Mouse (Mus musculus) thymus, adult 2 months (tissue): ENCODE results near the gene Alpl. TPM values are rescaled to one million over a fixed set of nuclear protein-coding genes. Genes with fewer than 3 reads are reported as not detected.

ENCODE experiments used
- DNase-seq: peaks from one replicate; pipeline ENCODE4 v3.0.0; 2021
- H3K27ac ChIP-seq: fragments of 200-500 bp; 2 replicates; pipeline ENCODE4 v1.5.1; 2012; ENCODE audit warnings: low read length, control low read depth; ENCODE audit not compliant: control insufficient read depth, insufficient read depth
- H3K27me3 ChIP-seq: fragments of 200-500 bp; 2 replicates; pipeline ENCODE4 v1.6.1; 2012; ENCODE audit warnings: mild to moderate bottlenecking, low read length, moderate library complexity, mixed read lengths; ENCODE audit not compliant: control insufficient read depth, insufficient read depth
- H3K36me3 ChIP-seq: fragments of 200-500 bp; 2 replicates; pipeline ENCODE4 v1.6.1; 2012; ENCODE audit warnings: mild to moderate bottlenecking, low read length, moderate library complexity; ENCODE audit not compliant: control insufficient read depth, insufficient read depth
- H3K4me1 ChIP-seq: fragments of 200-500 bp; replicated peaks from 2 replicates; pipeline ENCODE4 v1.6.1; 2012; ENCODE audit warnings: low read length; ENCODE audit not compliant: control insufficient read depth, insufficient read depth
- H3K4me3 ChIP-seq: fragments of 200-500 bp; 2 replicates; pipeline ENCODE4 v1.5.1; 2012; ENCODE audit warnings: mild to moderate bottlenecking, low read length, control low read depth, moderate library complexity; ENCODE audit not compliant: control insufficient read depth, insufficient read depth
- CTCF ChIP-seq: fragments of 200-500 bp; IDR thresholded peaks from 2 replicates; pipeline ENCODE4 v1.5.1; 2012; ENCODE audit warnings: mild to moderate bottlenecking, control low read depth, low read length, moderate library complexity, borderline replicate concordance; ENCODE audit not compliant: control insufficient read depth, poor library complexity, insufficient read depth; ENCODE audit errors: extremely low read depth
- POLR2A ChIP-seq: fragments of 200-500 bp; IDR thresholded peaks from 2 replicates; pipeline ENCODE4 v1.6.1; 2012; ENCODE audit warnings: mild to moderate bottlenecking, low read length, control low read depth, moderate library complexity; ENCODE audit not compliant: control insufficient read depth, poor library complexity, insufficient read depth; ENCODE audit errors: extremely low read depth
- WGBS: fragments of 180-500 bp; shearing (Covaris S2); methylation state at CpG from one replicate; pipeline ENCODE4 v1.1.7; 2018; 5-methylcytosine and 5-hydroxymethylcytosine counted together
- polyA plus RNA-seq: library from polyadenylated mRNA; depleted of rRNA; stranded (reverse); fragments of >200 nt; gene quantifications from 2 replicates; pipeline ENCODE4 v1.2.3, GENCODE M21; 2012

Alpl gene
- polyA plus RNA-seq, 1 experiment: 5.1 TPM

GRCm38 (mm10) chr4:137762886-137763285 is 33.3 kb downstream of the Alpl start:
- H3K36me3 ChIP-seq: no peaks in the 10 kb centered on the region
- H3K4me3 ChIP-seq: no peak overlapping the region
- H3K27me3 ChIP-seq: no peaks in the 10 kb centered on the region
- H3K27ac ChIP-seq: no peak overlapping the region
- H3K4me1 ChIP-seq: peaks cover 7% of the 10 kb centered on the region
- peak; percentile 10 for DNase-seq
- TF ChIP-seq CTCF (no peak), POLR2A (no peak)
- 21% methylated on average over 9 of the region's 9 CpGs for WGBS

DNA sequence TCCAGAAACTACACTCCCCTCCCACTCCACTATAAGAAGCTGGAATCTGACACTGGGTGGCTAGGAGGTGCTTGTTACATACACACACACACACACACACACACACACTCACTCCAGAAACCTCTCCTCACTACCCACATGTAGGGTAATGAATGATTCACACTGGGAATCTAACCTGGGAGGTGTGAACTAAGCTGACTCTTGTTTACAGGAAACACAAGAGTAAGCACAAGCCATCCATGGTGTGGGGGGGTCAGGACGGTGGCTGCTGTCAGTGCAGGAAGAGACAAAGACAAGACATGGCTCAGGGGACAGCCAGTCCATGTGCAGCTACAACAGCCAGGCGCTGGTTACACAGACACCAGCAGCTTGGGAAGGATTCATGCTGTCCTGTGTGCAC is 41.7 kb downstream of the Alpl start:
- 87% methylated on average over 2 of the region's 2 CpGs for WGBS
- Histone ChIP-seq H3K4me3 (no peak overlapping the region), H3K4me1 (no peaks in the 10 kb centered on the region), H3K27me3 (no peaks in the 10 kb centered on the region), H3K36me3 (no peaks in the 10 kb centered on the region), H3K27ac (no peak overlapping the region)
- TF ChIP-seq CTCF (no peak), POLR2A (no peak)
- no peak for DNase-seq

DNA sequence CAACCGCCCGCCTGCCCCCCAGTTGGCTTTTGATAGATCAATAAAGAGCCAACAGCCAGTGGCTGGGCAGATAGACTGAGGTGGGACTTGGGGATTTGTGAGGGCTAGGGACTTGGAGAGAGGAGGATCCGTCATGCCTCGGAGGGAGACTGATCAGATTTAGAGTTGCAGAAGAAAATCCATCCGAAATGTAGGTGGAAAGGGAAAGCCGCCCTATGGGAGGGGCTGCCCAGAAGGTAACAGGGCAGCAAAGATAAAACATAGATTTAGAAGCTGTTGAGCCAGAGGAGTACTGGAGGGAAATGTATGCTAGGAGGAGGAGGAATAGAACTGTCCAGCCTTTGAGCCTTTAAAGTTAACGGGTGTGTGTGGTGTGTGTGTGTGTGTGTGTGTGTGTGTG is 43.0 kb downstream of the Alpl start:
- no peaks in the 10 kb centered on the region for H3K36me3 ChIP-seq
- WGBS: 89% methylated on average over 7 of the region's 7 CpGs
- no peak overlapping the region for H3K4me3 ChIP-seq
- no peaks in the 10 kb centered on the region for H3K27me3 ChIP-seq
- TF ChIP-seq CTCF: no peak
- no peak for TF ChIP-seq POLR2A
- DNase-seq: no peak
- H3K4me1 ChIP-seq: no peaks in the 10 kb centered on the region
- no peak overlapping the region for H3K27ac ChIP-seq

- Histone ChIP-seq H3K4me3 (no peak overlapping the region), H3K27me3 (no peaks in the 10 kb centered on the region), H3K36me3 (no peaks in the 10 kb centered on the region), H3K4me1 (no peaks in the 10 kb centered on the region), H3K27ac (no peak overlapping the region)
- 83% methylated on average over 15 of the region's 15 CpGs for WGBS
- no peak for DNase-seq
- TF ChIP-seq CTCF: no peak
- no peak for TF ChIP-seq POLR2A
Observed at GRCm38 (mm10) chr4:137752471-137752870, 43.7 kb downstream of the Alpl start.

- no peak overlapping the region for H3K4me3 ChIP-seq
- H3K36me3 ChIP-seq: no peaks in the 10 kb centered on the region
- TF ChIP-seq CTCF: no peak
- TF ChIP-seq POLR2A: no peak
- DNase-seq: no peak
- 82% methylated on average over 9 of the region's 9 CpGs for WGBS
- H3K4me1 ChIP-seq: no peaks in the 10 kb centered on the region
- no peaks in the 10 kb centered on the region for H3K27me3 ChIP-seq
- no peak overlapping the region for H3K27ac ChIP-seq
Observed at GRCm38 (mm10) chr4:137751717-137752116, 44.5 kb downstream of the Alpl start.

- TF ChIP-seq POLR2A: no peak
- TF ChIP-seq CTCF: no peak
- H3K36me3 ChIP-seq: no peaks in the 10 kb centered on the region
- no peaks in the 10 kb centered on the region for H3K4me1 ChIP-seq
- no peaks in the 10 kb centered on the region for H3K27me3 ChIP-seq
- no peak overlapping the region for H3K27ac ChIP-seq
- WGBS: 54% methylated on average over 8 of the region's 8 CpGs
- H3K4me3 ChIP-seq: no peak overlapping the region
- no peak for DNase-seq
Observed at GRCm38 (mm10) chr4:137751310-137751709, 44.9 kb downstream of the Alpl start.

- Histone ChIP-seq H3K4me3 (no peak overlapping the region), H3K27me3 (no peaks in the 10 kb centered on the region), H3K4me1 (no peaks in the 10 kb centered on the region), H3K36me3 (no peaks in the 10 kb centered on the region), H3K27ac (no peak overlapping the region)
- DNase-seq: no peak
- WGBS: 61% methylated on average over 9 of the region's 9 CpGs
- TF ChIP-seq POLR2A (no peak), CTCF (no peak)
Observed at GRCm38 (mm10) chr4:137750121-137750520, 46.1 kb downstream of the Alpl start.
